Mouse (Mus musculus) megakaryocyte, embryonic 14.5 days (primary cell): ENCODE results near the gene Adamts15. TPM values are rescaled to one million over a fixed set of nuclear protein-coding genes. Genes with fewer than 3 reads are reported as not detected.

Experiments used
- H3K27me3 ChIP-seq: replicated peaks from 2 replicates; pipeline ENCODE3; 2012; ENCODE audit warnings: inconsistent platforms
- H3K36me3 ChIP-seq: replicated peaks from 2 replicates; pipeline ENCODE3; 2012; ENCODE audit warnings: low read length, inconsistent platforms, mixed read lengths
- H3K4me1 ChIP-seq: 2 replicates; pipeline ENCODE4 v1.6.1; 2012; ENCODE audit warnings: inconsistent platforms
- H3K4me3 ChIP-seq: replicated peaks from 2 replicates; pipeline ENCODE3; 2012; ENCODE audit warnings: moderate library complexity, mild to moderate bottlenecking, inconsistent platforms
- H3K9me3 ChIP-seq: 2 replicates; pipeline ENCODE4 v1.6.1; 2012; ENCODE audit warnings: inconsistent platforms
- FLI1 ChIP-seq: IDR thresholded peaks from 2 replicates; pipeline ENCODE4 v1.6.1; 2012; ENCODE audit warnings: low read length, inconsistent platforms, mixed read lengths
- GATA1 ChIP-seq: IDR thresholded peaks from 3 replicates; pipeline ENCODE4 v1.6.1; 2012; ENCODE audit warnings: mixed read lengths, low read length, inconsistent platforms, borderline replicate concordance
- polyA plus RNA-seq: library from polyadenylated mRNA; stranded (reverse); fragments of >175 nt; gene quantifications from 2 replicates; pipeline ENCODE4 v1.2.3, GENCODE M21; 2012; ENCODE audit warnings: low replicate concordance; ENCODE audit not compliant: insufficient read depth

Adamts15 gene
- 0.07 and 0.49 TPM in 2 replicates for polyA plus RNA-seq

DNA sequence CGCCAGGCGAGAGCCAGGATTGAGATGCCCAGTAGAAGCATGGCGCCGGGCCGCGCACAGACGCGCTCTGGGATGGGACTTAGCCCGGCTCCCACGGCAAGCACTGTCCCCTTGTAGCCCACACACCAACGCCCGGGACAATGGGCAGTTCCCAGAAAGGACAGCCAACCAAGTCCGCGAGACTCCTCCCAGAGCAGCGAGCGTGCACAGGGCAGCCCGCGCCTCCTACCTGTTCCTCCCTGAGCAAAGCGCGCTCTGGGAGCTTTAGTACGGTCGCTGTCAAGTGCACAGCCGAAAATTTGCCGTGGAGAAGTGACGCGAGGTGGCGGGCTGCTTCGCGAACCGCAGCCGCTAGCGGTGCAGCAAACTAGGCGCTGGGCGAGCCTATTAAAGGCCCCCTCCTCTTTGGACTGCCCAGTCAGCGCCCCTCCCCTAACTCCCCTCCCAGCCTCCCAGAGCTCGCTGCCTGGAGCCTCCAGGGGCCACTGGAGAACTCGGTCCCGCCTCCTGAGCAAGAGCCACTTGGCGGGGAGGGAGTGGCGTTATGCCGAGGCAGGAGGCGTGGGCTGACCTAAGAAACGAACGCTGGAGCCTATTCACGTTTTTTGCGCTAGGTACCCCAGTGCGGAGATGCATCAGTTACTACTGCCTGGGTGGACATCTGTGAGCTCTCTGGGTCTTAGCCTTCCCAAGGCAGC is at the start of gene Adamts15:
TSS of gene Adamts15 (minus strand) at position 256 of the 698 bp plus-strand sequence.
- no peaks in the 10 kb centered on the region for H3K36me3 ChIP-seq
- TF ChIP-seq FLI1, result no peak
- TF ChIP-seq GATA1, result no peak
- H3K9me3 ChIP-seq, result no peaks in the 10 kb centered on the region
- peaks cover 7% of the 10 kb centered on the region; the same call in 1 of the 2 replicates for H3K4me1 ChIP-seq
- H3K27me3 ChIP-seq, result peaks cover 46% of the 10 kb centered on the region
- peak within 1 kb of the TSS; percentile 0 for H3K4me3 ChIP-seq

DNA sequence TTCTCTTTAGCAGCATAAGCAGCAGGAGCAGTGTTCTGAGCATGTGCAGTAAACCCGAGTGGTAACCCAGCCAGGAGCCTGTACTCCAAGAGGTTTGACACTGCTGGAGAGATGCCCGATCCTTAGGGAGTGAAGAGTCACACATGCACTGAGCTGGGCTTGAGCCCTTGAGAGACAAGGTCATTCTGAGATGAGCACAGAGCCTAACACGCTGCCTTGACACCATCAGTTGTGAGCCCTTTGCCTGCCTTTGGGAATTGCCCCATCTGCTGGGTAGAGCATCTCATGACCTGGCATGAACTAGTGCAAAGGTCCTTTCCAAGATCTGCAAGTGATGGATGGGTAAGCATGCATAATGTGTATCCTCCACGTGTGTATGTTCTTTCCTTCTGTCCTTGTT is 49.7 kb upstream of the Adamts15 start:
- Histone ChIP-seq H3K4me3 (no peak overlapping the region), H3K4me1 (no peaks in the 10 kb centered on the region), H3K9me3 (peaks cover 20% of the 10 kb centered on the region), H3K36me3 (no peaks in the 10 kb centered on the region), H3K27me3 (peaks cover 13% of the 10 kb centered on the region)
- TF ChIP-seq GATA1, result no peak
- no peak for TF ChIP-seq FLI1

- peaks cover 14% of the 10 kb centered on the region for H3K27me3 ChIP-seq
- no peak for TF ChIP-seq FLI1
- no peak for TF ChIP-seq GATA1
- H3K36me3 ChIP-seq, result no peaks in the 10 kb centered on the region
- H3K9me3 ChIP-seq, result peaks cover 6% of the 10 kb centered on the region; the same call in 1 of the 2 replicates
- no peaks in the 10 kb centered on the region for H3K4me1 ChIP-seq
- no peak overlapping the region for H3K4me3 ChIP-seq
Observed at GRCm38 (mm10) chr9:30970001-30970400, 47.7 kb upstream of the Adamts15 start.

- Histone ChIP-seq H3K9me3 (no peaks in the 10 kb centered on the region), H3K27me3 (peaks cover 23% of the 10 kb centered on the region), H3K36me3 (no peaks in the 10 kb centered on the region), H3K4me3 (no peak overlapping the region), H3K4me1 (no peaks in the 10 kb centered on the region)
- TF ChIP-seq GATA1, result no peak
- TF ChIP-seq FLI1, result no peak
Observed at GRCm38 (mm10) chr9:30968130-30968529, 45.9 kb upstream of the Adamts15 start.

DNA sequence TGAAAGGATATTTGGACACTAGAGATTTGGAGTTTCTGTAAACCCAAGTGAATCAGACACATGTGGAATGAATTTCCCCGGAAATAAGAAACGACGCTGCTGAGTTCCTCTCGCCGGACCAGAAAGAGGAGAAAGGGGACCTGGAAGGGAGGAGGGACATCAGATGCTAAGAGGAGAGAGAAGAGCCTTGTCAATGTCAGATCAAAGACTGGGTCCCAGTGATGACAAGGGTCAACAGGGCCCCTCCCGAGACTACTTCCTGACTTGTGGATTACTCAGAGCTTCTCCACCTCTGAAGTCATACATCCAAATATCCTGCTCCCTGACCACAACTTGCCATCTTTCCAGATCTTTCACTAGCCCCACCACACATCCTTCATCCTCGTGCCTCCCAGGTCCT is 44.6 kb upstream of the Adamts15 start:
- Histone ChIP-seq H3K4me3 (no peak overlapping the region), H3K27me3 (peaks cover 24% of the 10 kb centered on the region), H3K36me3 (no peaks in the 10 kb centered on the region), H3K4me1 (no peaks in the 10 kb centered on the region), H3K9me3 (no peaks in the 10 kb centered on the region)
- TF ChIP-seq GATA1 (no peak), FLI1 (no peak)

GRCm38 (mm10) chr9:30964685-30965084 is 42.4 kb upstream of the Adamts15 start:
- Histone ChIP-seq H3K9me3 (no peaks in the 10 kb centered on the region), H3K4me3 (no peak overlapping the region), H3K27me3 (peaks cover 24% of the 10 kb centered on the region), H3K36me3 (no peaks in the 10 kb centered on the region), H3K4me1 (no peaks in the 10 kb centered on the region)
- TF ChIP-seq GATA1 (no peak), FLI1 (no peak)

DNA sequence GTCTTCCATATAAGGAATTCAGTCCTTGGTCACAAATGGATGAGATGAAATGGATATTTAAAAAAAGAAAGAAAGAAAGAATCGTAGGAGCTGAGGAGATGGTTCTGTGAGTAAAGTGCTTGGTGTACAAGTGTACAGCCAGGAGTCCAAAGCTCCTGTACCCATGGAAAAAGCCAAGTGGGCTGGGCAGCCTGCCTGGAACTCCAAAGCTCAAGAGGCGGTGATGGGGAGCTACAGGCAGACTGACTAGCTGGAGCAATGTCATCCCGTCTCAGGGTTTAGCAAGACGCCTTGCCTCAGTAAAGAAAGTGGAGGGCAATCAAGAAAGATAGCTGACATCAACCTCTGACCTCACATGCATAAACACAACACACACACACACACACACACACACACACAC is 41.5 kb upstream of the Adamts15 start:
- Histone ChIP-seq H3K9me3 (no peaks in the 10 kb centered on the region), H3K4me3 (no peak overlapping the region), H3K4me1 (no peaks in the 10 kb centered on the region), H3K27me3 (peaks cover 27% of the 10 kb centered on the region), H3K36me3 (no peaks in the 10 kb centered on the region)
- no peak for TF ChIP-seq FLI1

DNA sequence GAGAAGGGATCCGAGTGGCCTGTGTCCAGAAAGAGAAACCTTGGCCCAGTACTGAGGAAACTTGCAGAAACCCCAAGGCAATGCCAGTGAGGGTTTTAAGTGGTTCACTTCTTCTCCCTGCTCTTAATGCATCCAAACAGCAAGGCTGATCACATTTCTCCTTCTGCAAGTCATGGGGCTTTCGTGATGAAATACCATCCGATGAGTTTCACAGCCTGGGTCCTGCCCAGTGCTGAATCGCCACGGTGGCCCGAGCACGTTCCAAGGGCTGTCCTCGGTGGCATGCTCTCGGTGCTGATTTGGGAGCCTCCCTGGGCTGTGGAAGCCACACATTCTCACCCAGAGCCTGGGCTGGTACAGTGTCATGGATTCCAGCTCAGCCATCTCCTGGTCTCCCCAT is 33.0 kb upstream of the Adamts15 start:
- Histone ChIP-seq H3K4me3 (no peak overlapping the region), H3K27me3 (peaks cover 48% of the 10 kb centered on the region), H3K36me3 (no peaks in the 10 kb centered on the region), H3K9me3 (no peaks in the 10 kb centered on the region), H3K4me1 (peaks cover 12% of the 10 kb centered on the region)
- TF ChIP-seq FLI1 (no peak), GATA1 (no peak)

DNA sequence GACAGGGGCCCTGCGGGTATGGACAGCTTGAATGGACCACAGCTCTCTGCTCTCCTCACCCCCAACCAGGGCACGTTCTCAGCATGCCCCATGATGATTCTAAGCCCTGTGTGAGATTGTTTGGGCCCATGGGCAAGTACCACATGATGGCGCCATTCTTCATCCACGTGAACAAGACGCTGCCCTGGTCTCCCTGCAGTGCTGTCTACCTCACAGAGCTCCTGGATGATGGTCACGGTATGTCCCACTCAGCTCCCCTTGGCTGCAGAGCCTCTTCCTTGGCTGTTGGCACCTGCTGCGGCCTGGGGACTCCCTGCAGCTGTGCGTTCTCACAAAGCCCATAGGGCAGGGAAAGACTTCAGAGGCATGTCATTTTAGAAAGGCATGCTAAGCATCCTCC is 31.0 kb upstream of the Adamts15 start:
- Histone ChIP-seq H3K9me3 (no peaks in the 10 kb centered on the region), H3K4me3 (no peak overlapping the region), H3K36me3 (no peaks in the 10 kb centered on the region), H3K27me3 (peaks cover 51% of the 10 kb centered on the region), H3K4me1 (peaks cover 12% of the 10 kb centered on the region)
- no peak for TF ChIP-seq FLI1

GRCm38 (mm10) chr9:30951461-30951860 is 29.2 kb upstream of the Adamts15 start:
- TF ChIP-seq FLI1 (no peak), GATA1 (no peak)
- Histone ChIP-seq H3K4me3 (no peak overlapping the region), H3K27me3 (peaks cover 52% of the 10 kb centered on the region), H3K9me3 (no peaks in the 10 kb centered on the region), H3K4me1 (no peaks in the 10 kb centered on the region), H3K36me3 (no peaks in the 10 kb centered on the region)
